9 mouse cellular contexts compared by ENCODE assay signal in genomic region chr10:53341288-53341965, GRCm38 (mm10). TPM values are rescaled to one million over a fixed set of nuclear protein-coding genes. Genes with fewer than 3 reads are reported as not detected.
DNase-seq lines count a peak whose midpoint lies in the region; ATAC-seq and TF ChIP-seq lines count a peak whose summit lies in the region.
"Had no signal": no experiment of that assay in that cellular context is flagged by ENCODE, and none has a peak within 500 bp of the region (broad histone marks: within the 10 kb centered on the region; RNA-seq: fewer than 3 reads in every experiment).

No protein-coding gene starts in this region.

- DNase-seq in adrenal gland, postnatal 10 days, result peak; percentile 15
- DNase-seq in adrenal gland, postnatal 36 days, result no peak
- peak; percentile 27 to 29 for DNase-seq in layer of hippocampus, adult 2 months (ENCODE audit: low spot score in 2 of 2)
- DNase-seq in layer of hippocampus, postnatal 25 days (ENCODE audit: extremely low spot score in 1 of 2, low spot score in 1 of 2), result no peak
- peak; percentile 29 for DNase-seq in ZHBTc4 (ENCODE audit: low read depth, low spot score)
- DNase-seq in c-Kit-positive CD71-positive TER-119-positive erythroid progenitor cells, embryonic 14.5 days (ENCODE audit: low spot score), result no peak
- DNase-seq in gastrocnemius, adult 8-10 months (ENCODE audit: low spot score in 2 of 2), result no peak

- H3K27ac ChIP-seq in layer of hippocampus, adult 2 months, result no peak overlapping the region
- no peak overlapping the region for H3K27ac ChIP-seq in hindbrain, embryonic 15.5 days (replicated peaks)
- H3K27ac ChIP-seq: macrophage had no signal

- H3K27me3 ChIP-seq in hindbrain, embryonic 15.5 days, result no peaks in the 10 kb centered on the region

- peak; percentile 74 for ATAC-seq in hindbrain, embryonic 15.5 days (ENCODE audit: low FRiP score, low read depth)

- H3K4me3 ChIP-seq in layer of hippocampus, adult 2 months, result no peak overlapping the region
- H3K4me3 ChIP-seq in hindbrain, embryonic 15.5 days, result no peak overlapping the region

- no peak overlapping the region for H3K4me2 ChIP-seq in hindbrain, embryonic 15.5 days

- H3K9ac ChIP-seq in hindbrain, embryonic 15.5 days, result no peak overlapping the region

- H3K36me3 ChIP-seq in hindbrain, embryonic 15.5 days, result no peaks in the 10 kb centered on the region

- peak; percentile 89 for TF ChIP-seq CTCF in layer of hippocampus, adult 2 months (conservative IDR thresholded peaks at IDR 0.05)

- 79% methylated on average over 7 of the region's 7 CpGs for WGBS in hindbrain, embryonic 15.5 days

- no peaks in the 10 kb centered on the region for H3K9me3 ChIP-seq in hindbrain, embryonic 15.5 days

- no peaks in the 10 kb centered on the region for H3K4me1 ChIP-seq in hindbrain, embryonic 15.5 days (replicated peaks)

RNA-seq across cellular contexts. Expression of gene Pln, which starts 4.0 kb away (rescaled TPM):
- total RNA-seq in adrenal gland, postnatal 10 days (2021), result under 1 TPM; 0.27 to 0.51 TPM
- under 1 TPM; 0.33 TPM for total RNA-seq in adrenal gland, postnatal 36 days (2021)
- total RNA-seq in layer of hippocampus, adult 2 months (2021), result 1 to 10 TPM in 1 of 2 experiments, under 1 TPM in 1; 0.98 to 1.4 TPM
- total RNA-seq in layer of hippocampus, postnatal 25 days (2021), result 1 to 10 TPM in 1 of 2 experiments, under 1 TPM in 1; 0.61 to 1.1 TPM
- 1.2 and 1.3 TPM in 2 replicates for polyA plus RNA-seq in hindbrain, embryonic 15.5 days (2015; fragmentation: Nextera tagmentation; extraction: Ambion mirVana)
- 10 to 100 TPM; 22.5 to 48.8 (median 36.7) TPM for total RNA-seq in gastrocnemius, adult 8-10 months (2022)
- polyA plus RNA-seq: macrophage had no signal

RNA-seq across cellular contexts. Expression of gene Cep85l, which starts 38.3 kb away (rescaled TPM):
- 10 to 100 TPM; 15.7 to 17.4 TPM for total RNA-seq in adrenal gland, postnatal 10 days (2021)
- total RNA-seq in adrenal gland, postnatal 36 days (2021), result 10 to 100 TPM; 11.7 to 14.6 TPM
- 10 to 100 TPM; 22.8 to 25.1 TPM for total RNA-seq in layer of hippocampus, adult 2 months (2021)
- 10 to 100 TPM; 20.6 to 24.8 TPM for total RNA-seq in layer of hippocampus, postnatal 25 days (2021)
- polyA plus RNA-seq in hindbrain, embryonic 15.5 days (2015; fragmentation: Nextera tagmentation; extraction: Ambion mirVana), result 5.0 TPM in 2 replicates
- total RNA-seq in gastrocnemius, adult 8-10 months (2022), result 10 to 100 TPM; 28.5 to 98.7 (median 37.1) TPM

Comparison
In these comparisons a context has a peak if more than half of its experiments do, and no peak if none do; other contexts are left out.
1. DNase-seq: peak in adrenal gland, postnatal 10 days (single experiment), layer of hippocampus, adult 2 months (2 of 2) and ZHBTc4 (single experiment); none in adrenal gland, postnatal 36 days (0 of 2), layer of hippocampus, postnatal 25 days (0 of 2), c-Kit-positive CD71-positive TER-119-positive erythroid progenitor cells, embryonic 14.5 days (single experiment) and gastrocnemius, adult 8-10 months (0 of 2).
2. RNA of gene Pln, which starts 4.0 kb away (total RNA-seq): 22.5 to 48.8 TPM in gastrocnemius, adult 8-10 months; 0.98 to 1.4 TPM in layer of hippocampus, adult 2 months, 0.61 to 1.1 TPM in layer of hippocampus, postnatal 25 days, 0.27 to 0.51 TPM in adrenal gland, postnatal 10 days and 0.33 TPM in adrenal gland, postnatal 36 days; every median in the first group is over 4 times any median in the second.